Mouse (Mus musculus): ENCODE data around the gene Pbp2. TPM values are rescaled to one million over a fixed set of nuclear protein-coding genes. Genes with fewer than 3 reads are reported as not detected.

Pbp2 gene
- total RNA-seq, 2 experiments from 2014 or later, result 0.37 TPM; not detected in 1

DNA sequence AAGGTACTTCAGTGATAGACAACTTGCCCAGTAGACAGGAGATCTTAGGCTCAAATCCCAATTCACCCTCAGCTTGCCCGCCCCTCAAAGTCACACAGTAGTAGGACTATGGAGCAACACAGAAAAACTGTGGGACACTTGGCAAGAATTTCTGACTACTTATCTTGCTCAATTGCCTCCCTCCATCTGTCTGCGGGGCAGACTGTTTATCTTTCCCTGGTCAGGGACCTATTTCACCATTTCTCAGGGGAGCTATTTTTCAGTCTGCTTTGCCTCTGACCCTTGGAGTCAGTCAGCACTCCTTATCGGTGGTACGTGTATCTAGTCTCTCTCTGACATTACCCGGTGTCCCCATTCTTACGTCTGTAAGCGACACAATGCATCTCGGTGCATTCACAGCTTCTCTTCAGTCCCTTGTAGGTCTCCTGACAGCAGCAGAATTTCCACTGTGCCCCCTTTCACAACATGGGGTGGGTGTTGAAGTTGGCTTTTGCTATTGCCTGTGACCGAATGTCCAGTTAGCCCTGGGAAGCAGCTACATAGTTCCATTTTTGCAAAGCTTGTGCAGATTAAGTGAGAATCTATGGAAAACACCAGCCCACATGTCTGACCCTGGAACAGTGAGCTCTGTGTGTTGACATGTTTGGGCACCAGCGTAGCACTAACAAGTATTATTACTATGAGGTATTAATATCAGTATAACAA lies 7.6 kb downstream of the Pbp2 start:
- no peak for DNase-seq (ENCODE audit: low spot score in 2 of 2)

DNA sequence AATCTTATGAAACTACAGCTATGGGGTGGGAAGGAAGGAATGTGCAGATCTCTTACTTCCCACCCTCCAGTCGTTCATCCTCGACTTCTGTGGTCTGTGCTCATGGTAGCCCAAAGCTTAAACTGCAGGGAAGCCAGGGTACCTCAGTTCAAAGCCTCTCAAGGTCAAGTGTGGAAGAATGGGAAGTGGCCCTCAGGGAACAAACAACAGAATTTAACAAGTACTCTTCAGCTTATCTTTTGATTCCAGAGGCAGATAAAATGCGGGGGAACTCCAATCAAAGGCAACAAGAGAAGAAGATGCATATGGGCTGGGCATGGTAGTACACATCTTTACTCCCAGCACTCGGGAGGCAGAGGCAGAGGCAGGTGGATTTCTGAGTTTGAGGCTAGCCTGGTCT lies 9.7 kb downstream of the Pbp2 start:
- DNase-seq (ENCODE audit: low spot score in 2 of 2), result no peak

DNA sequence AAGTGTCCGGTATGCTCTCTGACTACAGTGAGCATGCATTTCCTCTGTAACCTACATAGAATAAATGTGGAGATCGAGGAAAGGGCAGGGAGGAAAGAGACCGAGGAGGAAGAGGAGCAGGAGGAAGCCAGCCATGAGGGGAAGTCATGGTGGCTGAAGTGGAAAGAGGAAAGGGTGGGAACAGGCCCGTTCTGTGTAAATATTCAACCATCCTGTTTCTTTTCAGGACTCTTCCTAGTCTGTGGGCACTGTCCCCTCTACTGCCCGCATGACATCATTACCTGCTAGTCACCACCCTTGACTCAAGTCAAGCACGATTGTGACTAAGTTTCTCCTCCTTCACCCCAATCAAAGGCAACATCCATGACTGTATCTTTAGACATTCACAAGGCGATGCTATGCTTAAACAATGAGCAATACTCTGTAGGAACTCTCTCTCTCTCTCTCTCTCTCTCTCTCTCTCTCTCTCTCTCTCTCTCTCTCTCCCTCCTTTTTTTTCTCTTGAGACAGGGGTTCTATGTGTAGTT lies 11.1 kb downstream of the Pbp2 start:
- no peak for DNase-seq (ENCODE audit: low spot score in 2 of 2)

- no peak for DNase-seq (ENCODE audit: low spot score in 2 of 2)
These were observed 12.6 kb downstream of the Pbp2 start for GRCm38 (mm10) chr6:135297570-135297969.

- peak in 1 of 2 experiments; percentile 16 for DNase-seq (ENCODE audit: low spot score in 2 of 2)
These were observed 13.9 kb downstream of the Pbp2 start for GRCm38 (mm10) chr6:135296267-135296666.

DNA sequence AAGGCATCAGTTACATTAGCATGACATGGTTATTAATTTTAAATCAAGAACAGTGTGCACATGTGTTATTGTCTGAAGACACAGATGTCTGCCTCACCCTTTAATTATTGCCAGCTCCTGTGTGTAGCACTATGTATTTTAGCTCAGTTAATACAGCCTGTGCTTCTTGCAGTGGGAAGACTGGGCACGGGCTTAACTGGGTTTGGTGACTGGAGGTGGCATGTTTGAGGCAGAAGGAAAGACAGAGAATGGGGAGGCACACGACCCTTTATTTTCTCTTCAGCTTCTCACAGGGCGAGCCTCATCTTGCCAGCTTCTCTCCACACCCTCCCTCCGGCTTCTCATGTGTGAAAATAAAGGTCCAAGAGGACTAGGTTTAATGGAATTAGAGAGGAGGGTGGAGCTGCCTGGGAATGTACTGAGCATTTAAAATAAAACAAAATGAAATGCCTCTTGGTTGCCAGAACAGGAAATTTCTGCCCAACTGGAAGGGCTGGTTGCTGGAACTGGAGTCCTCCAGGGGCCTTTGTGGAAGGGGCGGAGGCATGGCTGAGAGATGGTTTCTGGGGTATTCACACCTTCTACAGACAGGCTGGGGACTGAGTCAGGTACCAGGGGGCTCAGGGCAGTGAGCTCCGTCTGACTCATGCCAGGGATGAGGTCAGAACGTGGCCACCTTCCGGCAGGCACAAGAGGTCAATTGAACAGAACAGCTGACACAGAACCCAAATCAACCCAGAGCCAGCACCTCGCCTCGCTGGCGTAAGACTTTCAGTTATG lies 14.9 kb downstream of the Pbp2 start:
- peak; percentile 21 to 22 for DNase-seq (ENCODE audit: low spot score in 2 of 2)

GRCm38 (mm10) chr6:135294150-135294549 lies 16.1 kb downstream of the Pbp2 start:
- no peak for DNase-seq (ENCODE audit: low spot score in 2 of 2)

GRCm38 (mm10) chr6:135292391-135292790 lies 17.8 kb downstream of the Pbp2 start:
- no peak for DNase-seq (ENCODE audit: low spot score in 2 of 2)

DNA sequence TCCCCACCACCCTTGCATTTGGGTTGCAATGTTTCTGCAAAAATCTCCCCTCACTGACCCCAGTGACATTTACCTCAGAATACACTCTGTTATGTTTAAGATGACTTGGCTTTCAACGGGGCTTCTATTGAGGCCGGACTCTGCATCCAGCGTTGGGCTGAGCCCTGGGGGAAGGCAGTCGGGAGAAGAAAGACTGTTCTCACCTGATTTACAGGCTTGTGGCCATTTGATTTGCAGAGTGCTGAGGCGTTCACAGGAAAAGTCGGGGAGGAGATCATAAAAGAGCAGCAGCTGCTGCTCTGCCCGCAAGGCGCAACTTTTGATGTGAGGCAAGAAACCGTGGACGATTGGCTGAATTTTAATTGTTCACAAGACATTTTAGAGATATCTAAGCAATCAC lies 30.3 kb downstream of the Pbp2 start:
- no peak for DNase-seq (ENCODE audit: low spot score in 2 of 2)

DNA sequence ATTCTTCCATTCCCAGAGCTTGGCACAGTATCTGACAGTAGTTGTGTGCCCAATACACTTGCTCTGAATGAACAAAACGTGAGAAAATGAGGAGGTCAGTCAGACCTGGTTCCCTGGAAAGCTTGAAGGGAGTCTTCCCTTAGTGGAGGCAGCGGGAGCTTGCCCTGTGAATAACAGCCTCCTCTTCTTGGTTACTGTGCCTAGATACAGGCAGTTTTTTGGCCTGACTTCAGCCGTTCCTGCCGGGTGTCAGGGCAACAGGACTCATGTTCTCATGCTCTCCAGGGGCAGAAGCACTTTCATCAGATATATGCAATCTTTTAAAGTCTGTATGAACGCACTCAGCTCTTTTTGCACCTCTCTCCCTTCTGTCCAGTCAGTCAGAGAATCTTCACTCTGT lies 30.9 kb downstream of the Pbp2 start:
- DNase-seq (ENCODE audit: low spot score in 2 of 2), result no peak

DNA sequence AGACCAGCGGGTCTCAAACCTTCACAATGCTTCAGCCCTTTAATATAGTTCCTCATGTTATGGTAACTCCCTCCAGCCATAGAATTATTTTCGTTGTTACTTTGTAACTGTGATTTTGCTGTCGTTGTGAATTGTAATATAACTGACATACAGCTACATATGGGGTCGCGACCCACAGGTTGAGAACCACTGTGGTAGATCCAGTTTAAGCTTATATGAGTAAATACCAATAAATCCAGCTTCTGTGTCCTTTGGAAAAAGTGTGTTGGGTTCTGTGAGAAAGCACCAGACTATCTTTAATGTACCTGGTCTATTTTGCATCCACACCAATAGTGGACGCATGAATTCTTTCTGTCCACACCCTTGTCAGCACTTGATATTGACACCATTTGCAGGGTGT lies 31.9 kb downstream of the Pbp2 start:
- DNase-seq (ENCODE audit: low spot score in 2 of 2), result no peak

DNA sequence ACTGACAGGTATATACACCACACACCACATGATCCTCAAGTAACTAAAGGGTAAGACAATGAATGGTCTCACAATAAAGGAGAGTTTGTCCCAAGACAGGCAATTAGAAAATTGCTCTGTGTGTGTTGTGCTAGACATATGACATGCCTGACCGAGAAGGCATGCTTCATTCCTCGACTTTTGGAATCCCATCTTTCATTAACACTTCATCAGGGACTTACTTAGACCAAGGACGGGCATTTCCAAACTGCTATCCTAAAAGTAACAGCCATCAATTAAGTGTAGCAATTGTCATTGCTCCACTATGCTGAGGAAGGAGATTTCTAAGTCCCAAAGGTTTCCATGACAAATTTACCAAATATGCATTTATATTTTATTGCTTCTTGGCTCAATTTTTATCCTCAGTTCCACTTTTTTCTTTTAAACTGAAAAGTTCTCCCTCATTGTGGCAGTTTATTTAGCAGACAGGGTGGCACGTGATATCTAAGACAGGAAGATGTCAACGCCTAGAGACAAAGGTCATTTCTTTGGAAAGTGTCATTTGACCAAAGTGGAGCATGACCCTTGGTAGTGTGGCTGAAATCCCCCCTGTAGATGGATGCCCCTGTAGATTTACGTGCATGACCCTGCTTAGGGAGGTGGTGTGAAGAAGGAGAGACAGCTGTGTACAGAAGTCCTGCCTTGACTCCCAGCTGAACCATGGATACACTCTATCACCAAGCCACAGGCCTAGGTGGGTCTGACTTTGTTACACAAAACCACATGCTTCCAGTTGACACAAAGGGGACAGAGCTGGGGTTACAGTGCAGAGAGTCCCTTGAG lies 33.5 kb downstream of the Pbp2 start:
- no peak for DNase-seq (ENCODE audit: low spot score in 2 of 2)

- DNase-seq (ENCODE audit: low spot score in 2 of 2), result no peak
These were observed 35.0 kb downstream of the Pbp2 start for GRCm38 (mm10) chr6:135275231-135275630.

DNA sequence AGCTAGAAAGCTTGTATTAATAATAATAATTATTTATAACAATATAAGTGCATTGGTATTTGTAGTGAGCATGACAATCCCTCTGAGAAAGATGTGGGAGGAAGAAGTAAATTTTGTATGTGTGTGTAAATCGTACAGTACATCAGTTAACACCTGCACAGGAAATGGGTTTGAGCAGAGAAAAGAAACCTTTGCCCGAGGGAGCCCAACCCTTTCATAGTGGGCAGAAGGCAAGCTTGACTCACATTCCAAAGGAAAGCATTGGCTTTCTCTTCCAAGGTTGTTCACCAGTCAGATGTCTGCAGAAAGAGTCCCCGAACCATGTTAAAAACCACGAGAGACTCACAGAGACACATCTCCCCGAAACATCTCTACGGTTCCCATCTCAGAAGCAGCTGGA lies 37.1 kb downstream of the Pbp2 start:
- DNase-seq (ENCODE audit: low spot score in 2 of 2), result no peak

- no peak for DNase-seq (ENCODE audit: low spot score in 2 of 2)
These were observed 38.4 kb downstream of the Pbp2 start for GRCm38 (mm10) chr6:135271761-135272160.

GRCm38 (mm10) chr6:135269626-135270025 lies 40.6 kb downstream of the Pbp2 start:
- no peak for DNase-seq (ENCODE audit: low spot score in 2 of 2)

- DNase-seq (ENCODE audit: low spot score in 2 of 2), result no peak
These were observed 41.8 kb downstream of the Pbp2 start for GRCm38 (mm10) chr6:135268392-135268791.

- DNase-seq (ENCODE audit: low spot score in 2 of 2), result no peak
These were observed 43.0 kb downstream of the Pbp2 start for GRCm38 (mm10) chr6:135267221-135267620.

DNA sequence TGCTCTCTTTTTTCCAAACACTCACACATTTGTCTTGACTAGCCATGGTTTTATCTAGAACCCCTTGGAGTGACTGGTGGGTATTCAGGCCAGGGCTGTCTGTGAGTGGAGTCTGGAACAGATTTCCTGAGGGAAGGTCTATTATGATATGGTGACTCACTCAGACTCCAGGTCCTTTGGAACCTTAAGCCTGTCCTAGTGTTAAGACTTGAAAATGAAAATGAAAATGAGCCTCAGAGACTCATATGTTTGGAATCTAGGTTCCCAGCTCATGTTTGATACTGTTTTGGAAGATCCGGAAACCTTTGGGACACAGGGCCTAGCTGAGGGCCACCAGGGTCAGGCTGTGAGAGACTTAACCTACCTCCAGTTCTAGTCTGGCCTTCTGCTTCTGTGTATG lies 44.1 kb downstream of the Pbp2 start:
- DNase-seq (ENCODE audit: low spot score in 2 of 2), result no peak

DNA sequence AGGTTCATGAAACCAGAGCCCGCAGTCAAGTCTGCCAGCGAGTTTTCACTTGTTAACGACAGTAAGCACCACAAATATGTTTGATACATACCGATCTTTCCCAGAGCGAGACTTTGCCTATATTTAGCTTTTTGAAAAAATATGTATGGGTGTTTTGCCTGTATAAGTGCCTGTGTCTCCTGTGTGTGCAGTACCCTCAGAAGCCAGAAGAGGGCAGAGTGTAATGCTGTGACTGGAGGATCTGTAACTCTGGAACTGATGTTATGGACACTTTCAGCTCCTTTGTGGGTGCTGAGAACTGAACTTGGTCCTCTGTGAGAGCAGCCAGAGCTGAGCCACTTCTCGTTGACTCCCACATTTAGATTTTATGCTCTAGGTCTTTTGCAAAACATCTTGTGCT lies 46.1 kb downstream of the Pbp2 start:
- DNase-seq (ENCODE audit: low spot score in 2 of 2), result no peak

GRCm38 (mm10) chr6:135262565-135262964 lies 47.6 kb downstream of the Pbp2 start:
- no peak for DNase-seq (ENCODE audit: low spot score in 2 of 2)

DNA sequence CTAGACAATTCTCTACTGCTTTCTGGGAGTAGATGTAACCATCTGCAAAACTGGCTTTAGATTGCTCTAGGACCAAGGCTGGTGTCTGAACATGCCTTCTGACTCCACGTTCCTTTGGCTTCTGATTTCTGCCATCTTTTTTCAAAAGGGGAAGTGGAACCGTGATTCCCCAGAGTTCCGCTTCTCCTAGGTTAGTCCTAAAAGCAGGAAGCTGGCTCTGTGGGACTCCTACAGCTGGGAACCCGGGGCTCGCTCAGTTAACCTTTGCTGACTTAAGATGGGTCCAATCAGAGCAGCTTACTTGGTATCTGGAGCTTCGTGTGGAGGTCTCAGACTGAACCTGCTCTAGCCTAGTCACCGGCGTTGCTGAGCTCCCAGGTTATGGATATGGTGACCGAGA lies 49.1 kb downstream of the Pbp2 start:
- DNase-seq (ENCODE audit: low spot score in 2 of 2), result no peak
